Mouse (Mus musculus) stomach, embryonic 15.5 days (tissue): ENCODE results near the gene 4632433K11Rik. TPM values are rescaled to one million over a fixed set of nuclear protein-coding genes. Genes with fewer than 3 reads are reported as not detected.
"Not testable (repeated sequence)": the region's sequence is repeated elsewhere in the genome, so short reads cannot be mapped to it uniquely, and the experiment has no call there.

Experiments
- ATAC-seq: fragments of 200-750 bp; cut with Nextera tagmentation; 2 replicates; pipeline ENCODE4 v1.8.0; 2017; ENCODE audit warnings: low read depth, moderate number of reproducible peaks, moderate TSS enrichment; ENCODE audit not compliant: insufficient read depth, low FRiP score
- H3K27ac ChIP-seq: fragments of 300-500 bp; sonication (generic); 2 replicates; pipeline ENCODE4 v1.5.1; 2015; ENCODE audit warnings: mild to moderate bottlenecking, inconsistent platforms
- H3K27me3 ChIP-seq: fragments of 300-500 bp; sonication (generic); replicated peaks from 2 replicates; pipeline ENCODE4 v1.6.1; 2015; ENCODE audit warnings: inconsistent platforms
- H3K36me3 ChIP-seq: fragments of 300-500 bp; sonication (generic); 2 replicates; pipeline ENCODE4 v1.6.1; 2015; ENCODE audit warnings: inconsistent platforms
- H3K4me1 ChIP-seq: fragments of 300-500 bp; sonication (generic); 2 replicates; pipeline ENCODE4 v1.6.1; 2015; ENCODE audit warnings: inconsistent platforms
- H3K4me2 ChIP-seq: fragments of 300-500 bp; sonication (generic); 2 replicates; pipeline ENCODE4 v1.6.1; 2015; ENCODE audit warnings: mild to moderate bottlenecking, inconsistent platforms
- H3K4me3 ChIP-seq: fragments of 300-500 bp; sonication (generic); replicated peaks from 2 replicates; pipeline ENCODE4 v1.5.1; 2015; ENCODE audit warnings: inconsistent platforms
- H3K9ac ChIP-seq: fragments of 300-500 bp; sonication (generic); 2 replicates; pipeline ENCODE4 v1.6.1; 2015; ENCODE audit warnings: inconsistent platforms
- H3K9me3 ChIP-seq: fragments of 300-500 bp; sonication (generic); 2 replicates; pipeline ENCODE4 v1.6.1; 2016; ENCODE audit warnings: inconsistent platforms
- WGBS: fragments of 180-500 bp; shearing (Covaris S2); methylation state at CpG from one replicate; pipeline ENCODE4 v1.1.7; 2015; 5-methylcytosine and 5-hydroxymethylcytosine counted together
- polyA plus RNA-seq: library from polyadenylated mRNA; unstranded; fragments of >200 nt; fragmentation: Nextera tagmentation; extraction: Ambion mirVana; gene quantifications from 2 replicates; pipeline ENCODE4 v1.2.1, GENCODE M21; 2015

4632433K11Rik gene
- polyA plus RNA-seq, 1 experiment from 2014 or later: not detected

DNA sequence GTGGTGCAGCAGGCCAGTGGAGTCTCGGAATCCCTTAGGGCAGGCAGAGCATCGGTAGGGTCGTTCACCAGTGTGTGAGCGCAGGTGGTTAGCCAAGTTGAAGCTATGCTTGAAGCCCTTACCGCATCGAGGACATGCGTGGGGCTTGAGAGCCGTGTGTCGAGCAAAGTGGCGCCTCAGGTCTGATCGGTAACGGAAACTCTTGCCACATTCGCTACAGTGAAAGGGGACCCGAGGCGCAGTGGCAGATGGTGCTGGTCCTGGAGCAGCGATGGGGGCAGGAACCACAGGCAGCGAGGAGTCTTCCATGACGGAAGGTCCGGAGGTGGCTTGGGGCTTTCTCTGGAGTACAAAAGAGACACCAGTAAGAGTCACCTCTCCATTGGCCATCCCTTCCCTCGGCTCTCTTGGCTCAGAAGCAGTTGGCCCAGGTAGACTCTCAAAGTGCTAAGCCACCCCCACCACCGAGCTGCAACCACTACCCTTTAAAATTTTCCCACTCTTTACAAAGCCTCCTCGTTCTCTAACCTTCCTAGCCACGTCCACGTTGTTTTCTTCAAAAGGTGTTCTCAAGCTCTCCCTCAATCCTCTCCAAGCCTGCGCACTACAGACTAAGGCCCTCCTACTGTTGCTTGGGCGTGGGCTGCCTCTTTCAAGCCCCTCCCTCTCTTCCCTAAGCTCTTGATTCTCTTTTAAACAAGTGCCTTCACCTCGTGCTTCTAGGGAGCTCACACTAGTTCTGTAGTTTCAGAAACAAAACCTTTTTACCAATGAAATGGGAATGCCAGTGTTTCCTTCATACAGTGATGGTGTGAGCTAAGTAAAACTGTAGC, 21.0 kb upstream of the 4632433K11Rik start:
- WGBS: 84% methylated on average over 27 of the region's 27 CpGs
- Histone ChIP-seq H3K4me1 (0 out of 2 replicates have a peak, but pooled peaks cover 4% of the 10 kb centered on the region), H3K4me3 (peak overlapping the region; percentile 77), H3K9ac (no peak overlapping the region), H3K4me2 (peak overlapping the region; percentile 54; the same call in 1 of the 2 replicates), H3K27me3 (no peaks in the 10 kb centered on the region), H3K9me3 (no peaks in the 10 kb centered on the region), H3K36me3 (peaks cover 53% of the 10 kb centered on the region), H3K27ac (no peak overlapping the region)
- no peak for ATAC-seq

DNA sequence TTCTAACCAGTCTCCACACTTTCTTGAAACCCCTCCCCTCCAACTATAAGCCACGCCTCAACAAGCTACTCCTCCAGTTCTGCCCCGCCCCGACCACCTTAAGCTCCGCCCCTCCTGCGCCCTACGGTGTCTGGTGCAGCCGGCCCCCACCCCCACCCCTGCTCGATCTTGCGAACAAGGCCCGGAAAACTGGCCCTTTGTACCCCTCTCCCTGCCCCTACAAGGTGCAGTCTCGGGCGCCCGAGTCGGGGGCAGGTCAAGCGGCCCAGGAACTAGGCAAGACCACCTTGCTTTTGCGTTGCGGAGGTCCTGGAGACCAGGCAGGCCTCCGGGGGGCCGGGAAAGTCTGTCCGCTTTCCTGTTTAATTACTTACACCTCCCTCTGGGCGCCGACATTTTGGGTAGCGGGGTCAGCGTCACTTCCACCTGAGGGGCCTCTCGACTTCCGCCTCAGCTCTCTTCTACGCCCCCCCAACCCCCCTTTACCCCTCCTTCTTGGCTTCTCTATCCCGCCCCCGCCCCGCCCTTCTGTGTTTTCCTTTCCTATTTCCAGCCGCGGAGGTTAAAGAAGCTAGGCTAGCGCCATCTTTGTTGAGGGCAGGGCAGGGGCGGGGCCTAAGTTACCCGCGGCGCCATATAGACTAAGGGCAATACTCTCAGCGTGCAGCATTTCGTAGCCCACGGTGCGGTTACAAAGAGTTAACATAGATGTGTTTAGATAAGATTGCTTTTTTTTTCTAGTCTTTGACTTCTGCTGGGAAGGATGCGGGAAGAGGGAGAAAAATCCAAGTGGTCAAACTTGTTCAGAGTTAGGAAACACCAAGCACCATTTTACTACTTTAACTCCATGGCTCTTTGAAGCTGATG, 19.4 kb upstream of the 4632433K11Rik start, which contains the start of the genes Zfp524 and Fiz1:
Zfp524 (plus strand) TSS at position 165 of the 867 bp plus-strand sequence.
Fiz1 (minus strand) TSS at position 447 of the 867 bp plus-strand sequence.
- Histone ChIP-seq H3K4me2 (peak within 1 kb of the TSS; percentile 56), H3K27me3 (no peaks in the 10 kb centered on the region), H3K9me3 (no peaks in the 10 kb centered on the region), H3K4me3 (peak within 1 kb of the TSS; percentile 77), H3K27ac (peak within 1 kb of the TSS; percentile 99), H3K4me1 (0 out of 2 replicates have a peak, but pooled peaks cover 5% of the 10 kb centered on the region), H3K9ac (peak within 1 kb of the TSS; percentile 87), H3K36me3 (peaks cover 38% of the 10 kb centered on the region)
- under 1% methylated on average over 42 of the region's 42 CpGs for WGBS
- ATAC-seq: peak; percentile 79

DNA sequence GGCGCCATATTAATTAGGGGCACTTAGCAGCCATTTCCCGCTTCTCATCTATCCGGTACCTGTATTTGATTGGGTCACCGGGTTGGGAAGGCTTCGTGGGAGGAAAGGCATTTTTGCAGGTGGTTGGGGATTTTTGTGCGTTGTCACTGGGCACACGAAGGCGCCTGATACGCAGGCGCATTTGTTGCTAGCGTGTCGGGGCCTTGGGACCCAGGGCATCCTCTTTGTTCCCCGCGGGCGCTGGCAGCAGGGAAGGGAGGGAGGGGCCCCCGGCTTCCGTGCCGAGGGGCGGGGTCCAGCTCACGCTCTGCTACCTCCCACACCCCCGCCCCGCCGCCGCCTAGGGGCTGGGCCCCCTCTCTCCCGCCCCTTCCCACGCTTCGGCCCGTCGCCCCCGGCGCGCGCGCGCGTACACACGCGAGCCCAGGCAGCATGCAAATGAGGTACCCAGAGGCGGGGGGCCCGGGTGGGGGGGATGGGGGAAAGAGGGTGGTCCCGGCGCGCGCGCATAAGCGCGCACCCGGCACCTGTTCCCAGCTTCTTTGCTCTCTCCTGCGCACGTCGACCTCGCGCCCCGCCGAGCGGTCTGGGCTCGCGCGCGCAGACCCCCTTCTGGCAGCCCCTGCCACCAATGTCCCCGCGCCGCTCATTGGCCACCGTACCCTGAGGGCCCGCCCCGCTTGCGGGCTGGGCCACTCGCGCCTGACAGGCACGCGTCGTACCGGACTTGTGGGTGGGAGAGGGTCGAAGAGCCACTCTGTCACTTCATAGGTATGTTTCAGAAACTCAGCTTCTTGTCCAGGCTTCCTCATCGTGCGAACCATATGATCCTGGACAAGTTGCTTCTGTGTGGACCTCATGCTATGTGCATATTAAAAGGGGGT, 18.6 kb upstream of the 4632433K11Rik start, which contains the start of gene Gm44973:
Gm44973 (plus strand) TSS at position 379 of the 884 bp plus-strand sequence.
- ATAC-seq: peak; percentile 78

DNA sequence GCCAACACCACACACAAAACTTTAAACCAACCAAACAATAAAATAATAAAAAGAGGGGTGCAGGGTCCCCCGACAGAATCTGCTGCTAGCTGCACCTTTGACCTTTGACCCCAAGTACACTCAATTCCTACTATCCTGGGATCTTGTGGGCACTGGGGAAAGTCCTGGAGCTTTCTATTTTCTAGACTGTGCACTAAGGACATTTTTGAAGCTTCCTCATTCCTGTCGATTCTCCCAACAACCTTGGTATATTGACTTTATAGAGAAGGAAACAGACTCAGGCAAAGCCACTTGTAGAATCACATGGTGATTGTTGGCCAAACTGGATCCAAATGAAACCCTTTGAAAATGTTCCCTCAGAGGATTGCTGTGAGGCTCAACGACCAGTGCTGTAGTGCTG, 17.9 kb upstream of the 4632433K11Rik start:
- no peak for ATAC-seq
- H3K27ac ChIP-seq: peak overlapping the region; percentile 99
- WGBS: 51% methylated on average over 3 of the region's 3 CpGs
- H3K4me3 ChIP-seq: peak overlapping the region; percentile 77
- H3K9ac ChIP-seq: peak overlapping the region; percentile 48; the same call in 1 of the 2 replicates
- no peaks in the 10 kb centered on the region for H3K9me3 ChIP-seq
- no peaks in the 10 kb centered on the region for H3K27me3 ChIP-seq
- peak overlapping the region; percentile 56 for H3K4me2 ChIP-seq
- H3K36me3 ChIP-seq: peaks cover 22% of the 10 kb centered on the region
- H3K4me1 ChIP-seq: peaks cover 11% of the 10 kb centered on the region; the same call in 1 of the 2 replicates

More for the DNA sequence above, 18.6 kb upstream of the 4632433K11Rik start, which contains the start of gene Gm44973:
- Histone ChIP-seq H3K4me1 (0 out of 2 replicates have a peak, but pooled peaks cover 7% of the 10 kb centered on the region), H3K4me3 (peak within 1 kb of the TSS; percentile 77), H3K9ac (peak within 1 kb of the TSS; percentile 87), H3K4me2 (peak within 1 kb of the TSS; percentile 56), H3K27ac (peak within 1 kb of the TSS; percentile 99), H3K36me3 (peaks cover 29% of the 10 kb centered on the region), H3K9me3 (no peaks in the 10 kb centered on the region), H3K27me3 (no peaks in the 10 kb centered on the region)
- under 1% methylated on average over 52 of the region's 76 CpGs for WGBS

DNA sequence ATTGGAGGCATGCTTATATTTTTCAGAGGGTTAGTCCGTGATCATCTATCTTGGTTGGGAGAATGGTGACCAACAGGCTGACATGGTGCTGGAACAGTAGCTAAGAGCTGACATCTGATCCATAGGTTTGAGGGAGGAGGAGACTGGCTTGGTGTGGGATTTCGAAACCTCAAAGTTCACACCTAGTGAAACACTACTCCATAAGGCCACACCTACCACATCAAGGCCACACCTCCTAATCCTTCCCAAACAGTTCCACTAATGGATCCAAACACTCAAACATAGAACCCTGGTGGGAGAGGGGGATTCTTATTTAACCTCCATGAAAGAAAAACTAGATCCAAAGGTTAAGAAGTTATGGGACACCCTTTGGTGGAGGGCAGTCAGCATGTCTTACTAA, 17.0 kb upstream of the 4632433K11Rik start:
- ATAC-seq: no peak
- no peaks in the 10 kb centered on the region for H3K27me3 ChIP-seq
- WGBS: 95% methylated on average over 2 of the region's 2 CpGs

DNA sequence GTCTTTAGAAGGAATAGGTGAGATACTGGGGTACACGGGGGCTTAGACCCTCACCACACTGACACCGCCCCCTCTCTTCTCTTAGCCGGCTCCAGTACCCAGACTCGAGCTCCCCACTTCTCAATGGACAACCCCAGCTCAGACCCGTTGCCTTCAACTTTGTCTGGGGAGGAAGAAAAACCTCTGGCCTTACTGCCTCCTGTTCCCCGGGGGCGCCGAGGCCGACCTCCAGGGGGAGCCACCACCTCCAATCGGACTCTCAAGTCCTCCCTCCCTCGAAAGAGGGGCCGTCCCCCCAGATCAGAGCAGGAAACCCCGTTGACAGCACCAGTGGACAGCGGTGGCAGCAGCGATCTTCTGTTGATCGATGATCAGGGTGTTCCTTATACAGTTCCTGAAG, 16.6 kb upstream of the 4632433K11Rik start:
- Histone ChIP-seq H3K4me2 (no peak overlapping the region), H3K9ac (no peak overlapping the region), H3K36me3 (peaks cover 15% of the 10 kb centered on the region), H3K27ac (no peak overlapping the region), H3K27me3 (no peaks in the 10 kb centered on the region), H3K4me1 (peaks cover 16% of the 10 kb centered on the region; the same call in 1 of the 2 replicates), H3K9me3 (no peaks in the 10 kb centered on the region), H3K4me3 (no peak overlapping the region)
- 89% methylated on average over 16 of the region's 16 CpGs for WGBS
- ATAC-seq: no peak

More for the DNA sequence above, 17.0 kb upstream of the 4632433K11Rik start:
- Histone ChIP-seq H3K9me3 (no peaks in the 10 kb centered on the region), H3K9ac (no peak overlapping the region), H3K27ac (no peak overlapping the region), H3K4me3 (no peak overlapping the region), H3K36me3 (peaks cover 15% of the 10 kb centered on the region), H3K4me2 (no peak overlapping the region), H3K4me1 (peaks cover 16% of the 10 kb centered on the region; the same call in 1 of the 2 replicates)

DNA sequence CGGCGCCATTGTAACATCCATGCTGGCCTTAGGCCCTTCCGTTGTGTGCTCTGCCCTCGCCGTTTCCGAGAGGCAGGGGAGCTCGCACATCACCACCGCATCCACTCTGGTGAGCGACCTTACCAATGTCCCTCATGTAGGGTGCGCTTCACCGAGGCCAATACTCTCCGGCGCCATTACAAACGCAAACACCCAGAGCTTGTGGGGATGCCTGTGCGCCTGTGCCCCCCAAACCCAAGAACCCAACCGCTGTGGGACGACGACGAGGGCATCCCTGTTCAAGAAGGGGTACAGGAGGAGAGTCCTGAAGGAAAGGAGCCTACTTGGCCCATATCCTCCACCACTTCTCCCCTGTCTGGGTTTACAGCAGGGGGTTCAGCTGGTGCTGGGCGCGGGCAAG, 16.0 kb upstream of the 4632433K11Rik start:
- Histone ChIP-seq H3K9ac (no peak overlapping the region), H3K27ac (no peak overlapping the region), H3K4me3 (no peak overlapping the region), H3K9me3 (no peaks in the 10 kb centered on the region), H3K27me3 (no peaks in the 10 kb centered on the region), H3K4me1 (peaks cover 16% of the 10 kb centered on the region; the same call in 1 of the 2 replicates), H3K4me2 (no peak overlapping the region), H3K36me3 (peaks cover 14% of the 10 kb centered on the region)
- no peak for ATAC-seq
- WGBS: 97% methylated on average over 21 of the region's 21 CpGs

DNA sequence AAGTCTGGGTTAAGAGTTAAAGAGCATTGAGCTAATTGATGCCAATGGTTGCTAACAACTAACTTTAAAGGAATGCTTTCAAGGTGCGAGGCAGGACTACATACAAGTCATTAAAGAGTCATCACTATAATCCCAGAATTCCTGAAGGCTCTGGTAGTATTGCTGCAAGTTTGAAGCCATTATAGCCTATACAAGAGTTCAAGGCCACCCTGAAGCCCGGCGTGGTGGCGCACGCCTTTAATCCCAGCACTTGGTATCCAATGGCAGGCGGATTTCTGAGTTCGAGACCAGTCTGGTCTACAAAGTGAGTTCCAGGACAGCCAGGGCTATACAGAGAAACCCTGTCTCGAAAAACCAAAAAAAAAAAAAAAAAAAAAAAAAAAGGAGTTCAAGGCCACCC, 14.3 kb upstream of the 4632433K11Rik start:
- Histone ChIP-seq H3K36me3 (peaks cover 30% of the 10 kb centered on the region), H3K4me2 (peak overlapping the region; percentile 79), H3K27ac (peak overlapping the region; percentile 97), H3K4me1 (peaks cover 16% of the 10 kb centered on the region; the same call in 1 of the 2 replicates), H3K9ac (0 out of 2 replicates have a peak overlapping the region, but pooled peaks have one; percentile 94), H3K4me3 (peak overlapping the region; percentile 90)
- not testable (repeated sequence) for H3K27me3 ChIP-seq, H3K9me3 ChIP-seq, ATAC-seq
- WGBS: 26% methylated on average over 8 of the region's 8 CpGs

DNA sequence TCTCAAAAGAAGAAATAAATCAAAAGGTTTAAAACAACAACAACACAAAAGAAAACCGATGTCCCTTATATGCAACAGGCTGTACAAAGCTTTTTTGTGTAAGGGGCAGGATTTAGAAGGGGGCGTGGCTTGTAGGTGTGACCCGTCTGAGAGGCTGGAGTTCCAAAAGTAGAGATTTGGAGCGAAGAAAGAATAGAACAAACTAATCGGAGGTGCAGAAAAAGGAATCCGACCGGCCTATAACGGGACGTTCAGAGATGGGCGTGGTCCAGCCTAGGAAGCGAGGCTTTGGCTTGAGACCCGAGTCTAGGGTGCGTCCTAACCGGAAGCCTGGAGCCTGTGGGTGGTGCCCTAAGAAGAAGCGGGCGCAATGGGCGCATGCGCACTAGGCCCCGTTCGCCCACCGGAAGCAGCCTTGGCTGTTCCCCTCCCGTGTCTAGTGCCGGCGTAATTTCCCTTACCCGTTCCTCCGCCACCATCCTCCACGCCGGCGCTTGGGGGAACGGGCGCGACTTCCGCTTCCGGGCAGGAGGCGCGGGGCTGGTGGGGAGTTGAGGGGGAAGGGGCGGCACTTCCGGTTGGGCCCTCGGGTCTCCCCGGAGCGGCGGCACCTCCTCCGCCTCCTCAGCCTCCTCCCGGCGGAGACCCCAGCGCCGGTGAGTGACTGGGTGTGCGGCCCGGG, 13.8 kb upstream of the 4632433K11Rik start, which contains the start of the genes Zfp865 and Ccdc106:
Zfp865 (plus strand) TSS at position 377 of the 682 bp plus-strand sequence.
Ccdc106 (plus strand) TSS at position 554 of the 682 bp plus-strand sequence.
- Histone ChIP-seq H3K4me1 (peaks cover 16% of the 10 kb centered on the region; the same call in 1 of the 2 replicates), H3K9ac (peak within 1 kb of the TSS; percentile 94), H3K9me3 (no peaks in the 10 kb centered on the region), H3K4me2 (peak within 1 kb of the TSS; percentile 79), H3K36me3 (peaks cover 34% of the 10 kb centered on the region), H3K27ac (peak within 1 kb of the TSS; percentile 97), H3K27me3 (no peaks in the 10 kb centered on the region), H3K4me3 (peak within 1 kb of the TSS; percentile 90)
- peak; percentile 91 for ATAC-seq
- under 1% methylated on average over 48 of the region's 49 CpGs for WGBS

DNA sequence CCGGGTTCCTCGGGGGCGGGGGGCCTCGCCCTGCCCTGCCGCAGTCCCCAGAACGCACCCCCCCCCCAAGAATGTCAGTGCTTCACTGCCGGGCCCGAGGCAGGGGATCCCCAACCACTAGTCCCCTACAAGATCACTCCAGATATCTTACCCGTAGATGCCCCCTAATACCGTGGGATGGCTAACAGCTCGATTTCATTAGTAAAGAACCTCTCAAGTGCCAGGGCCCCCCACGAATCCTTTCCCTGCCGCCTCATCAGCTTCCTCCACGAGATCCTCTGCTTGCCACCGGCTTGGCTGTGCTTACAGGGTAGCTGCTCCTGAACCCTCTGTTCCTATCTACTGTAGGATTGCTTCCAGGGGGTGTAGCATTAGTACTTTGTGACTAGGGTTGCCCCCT, 13.2 kb upstream of the 4632433K11Rik start:
- Histone ChIP-seq H3K4me1 (peaks cover 16% of the 10 kb centered on the region; the same call in 1 of the 2 replicates), H3K27me3 (no peaks in the 10 kb centered on the region), H3K9ac (peak overlapping the region; percentile 94), H3K36me3 (peaks cover 34% of the 10 kb centered on the region), H3K9me3 (no peaks in the 10 kb centered on the region), H3K4me3 (peak overlapping the region; percentile 90), H3K4me2 (peak overlapping the region; percentile 79), H3K27ac (peak overlapping the region; percentile 97)
- 0% methylated on average over 15 of the region's 15 CpGs for WGBS
- peak; percentile 0 for ATAC-seq
